In genomic region chr3:79324697-79325526, GRCm38 (mm10) we compare ENCODE assay signal across 10 mouse cellular contexts. TPM values are rescaled to one million over a fixed set of nuclear protein-coding genes. Genes with fewer than 3 reads are reported as not detected.
DNase-seq lines count a peak whose midpoint lies in the region; ATAC-seq and TF ChIP-seq lines count a peak whose summit lies in the region.
"Had no signal": no experiment of that assay in that cellular context is flagged by ENCODE, and none has a peak within 500 bp of the region (broad histone marks: within the 10 kb centered on the region; RNA-seq: fewer than 3 reads in every experiment).

No protein-coding gene starts in this region.

- no peak overlapping the region for H3K4me3 ChIP-seq in hindbrain, embryonic 12.5 days
- H3K4me3 ChIP-seq in hindbrain, embryonic 11.5 days (ENCODE audit: low read depth, low read length), result no peak overlapping the region
- no peak overlapping the region for H3K4me3 ChIP-seq in embryonic fibroblast, embryonic 13.5 days (ENCODE audit: insufficient read depth, low read length)
- H3K4me3 ChIP-seq in limb, embryonic 13.5 days, result 0 out of 2 replicates have a peak overlapping the region, but pooled peaks have one; percentile 1

- H3K4me1 ChIP-seq in hindbrain, embryonic 12.5 days, result peaks cover 17% of the 10 kb centered on the region
- no peaks in the 10 kb centered on the region for H3K4me1 ChIP-seq in hindbrain, embryonic 11.5 days (replicated peaks; ENCODE audit: control insufficient read depth, insufficient read depth, low read length)
- H3K4me1 ChIP-seq in embryonic fibroblast, embryonic 13.5 days (ENCODE audit: control insufficient read depth, insufficient read depth, low read length), result peaks cover 9% of the 10 kb centered on the region
- H3K4me1 ChIP-seq in limb, embryonic 13.5 days, result peaks cover 40% of the 10 kb centered on the region

- TF ChIP-seq POLR2A in embryonic fibroblast, embryonic 13.5 days (IDR thresholded peaks at IDR 0.05; ENCODE audit: low read depth, low read length), result no peak

- TF ChIP-seq CTCF in embryonic fibroblast, embryonic 13.5 days (IDR thresholded peaks at IDR 0.05; ENCODE audit: borderline replicate concordance, insufficient read depth, low read length), result no peak

- 39% methylated on average over 10 of the region's 10 CpGs for WGBS in hindbrain, embryonic 12.5 days
- 43% methylated on average over 10 of the region's 10 CpGs for WGBS in hindbrain, embryonic 11.5 days
- 23% methylated on average over 10 of the region's 10 CpGs for WGBS in limb, embryonic 13.5 days

- no peaks in the 10 kb centered on the region for H3K9me3 ChIP-seq in hindbrain, embryonic 12.5 days (replicated peaks)
- H3K9me3 ChIP-seq in hindbrain, embryonic 11.5 days (ENCODE audit: control insufficient read depth, low read length), result no peaks in the 10 kb centered on the region
- no peaks in the 10 kb centered on the region for H3K9me3 ChIP-seq in limb, embryonic 13.5 days

- DNase-seq in hindbrain, embryonic 11.5 days (ENCODE audit: low spot score), result no peak
- DNase-seq in R1 (ENCODE audit: low read depth, low spot score), result peak; percentile 12
- no peak for DNase-seq in frontal cortex, postnatal 10 days (ENCODE audit: low spot score in 2 of 2)
- DNase-seq in frontal cortex, adult 2 months (ENCODE audit: extremely low spot score in 1 of 2, low spot score in 1 of 2), result no peak
- no peak for DNase-seq in B cell, adult 2 months
- DNase-seq: adrenal gland, postnatal 36 days; layer of hippocampus, adult 9-11 months had no signal

- ATAC-seq in hindbrain, embryonic 12.5 days (ENCODE audit: low FRiP score), result peak; percentile 59; the same call in 1 of the 2 replicates
- no peak for ATAC-seq in hindbrain, embryonic 11.5 days (ENCODE audit: low FRiP score)
- ATAC-seq in limb, embryonic 13.5 days (ENCODE audit: low FRiP score, low read depth), result peak; percentile 62

- no peak overlapping the region for H3K9ac ChIP-seq in hindbrain, embryonic 12.5 days
- no peak overlapping the region for H3K9ac ChIP-seq in hindbrain, embryonic 11.5 days (ENCODE audit: low read depth, low read length)
- no peak overlapping the region for H3K9ac ChIP-seq in limb, embryonic 13.5 days

- H3K4me2 ChIP-seq in hindbrain, embryonic 12.5 days (replicated peaks), result peak overlapping the region; percentile 15; the same call in 1 of the 2 replicates
- no peak overlapping the region for H3K4me2 ChIP-seq in hindbrain, embryonic 11.5 days (replicated peaks; ENCODE audit: low read depth, low read length)
- peak overlapping the region; percentile 43 for H3K4me2 ChIP-seq in limb, embryonic 13.5 days (replicated peaks)

- no peaks in the 10 kb centered on the region for H3K27me3 ChIP-seq in hindbrain, embryonic 12.5 days
- H3K27me3 ChIP-seq in hindbrain, embryonic 11.5 days (ENCODE audit: control insufficient read depth, insufficient read depth, low read length), result no peaks in the 10 kb centered on the region
- no peaks in the 10 kb centered on the region for H3K27me3 ChIP-seq in limb, embryonic 13.5 days

- no peaks in the 10 kb centered on the region for H3K36me3 ChIP-seq in hindbrain, embryonic 12.5 days
- H3K36me3 ChIP-seq in hindbrain, embryonic 11.5 days (ENCODE audit: control insufficient read depth, insufficient read depth, low read length), result no peaks in the 10 kb centered on the region
- H3K36me3 ChIP-seq in limb, embryonic 13.5 days, result no peaks in the 10 kb centered on the region

- peak overlapping the region; percentile 62; the same call in 1 of the 2 replicates for H3K27ac ChIP-seq in hindbrain, embryonic 12.5 days
- no peak overlapping the region for H3K27ac ChIP-seq in hindbrain, embryonic 11.5 days (ENCODE audit: low read depth, low read length)
- peak overlapping the region; percentile 42; the same call in 1 of the 2 replicates for H3K27ac ChIP-seq in embryonic fibroblast, embryonic 13.5 days (ENCODE audit: insufficient read depth, low read length)
- H3K27ac ChIP-seq in limb, embryonic 13.5 days, result peak overlapping the region; percentile 70

RNA-seq across cellular contexts. Expression of gene Gm17359, which starts 11.5 kb away (rescaled TPM):
- 0.12 and 0.25 TPM in 2 replicates for polyA plus RNA-seq in hindbrain, embryonic 12.5 days (2016; fragmentation: Nextera tagmentation; extraction: Ambion mirVana)
- not detected in 2 replicates for polyA plus RNA-seq in hindbrain, embryonic 11.5 days (2014; fragmentation: Nextera tagmentation; extraction: Ambion mirVana)
- polyA plus RNA-seq in embryonic fibroblast, embryonic 13.5 days (2011; ENCODE audit: insufficient read length, low read depth, missing spikeins), result not detected in 2 replicates
- polyA plus RNA-seq in limb, embryonic 13.5 days (2015; fragmentation: Nextera tagmentation; extraction: Ambion mirVana), result 0.08 and 0.20 TPM in 2 replicates
- not detected in 2 replicates for polyA plus RNA-seq in frontal cortex, adult 2 months (2012; rRNA removed)

RNA-seq across cellular contexts. Expression of gene Rapgef2, which starts 38.6 kb away (rescaled TPM):
- 12.1 and 12.4 TPM in 2 replicates for polyA plus RNA-seq in hindbrain, embryonic 12.5 days (2016; fragmentation: Nextera tagmentation; extraction: Ambion mirVana)
- polyA plus RNA-seq in hindbrain, embryonic 11.5 days (2014; fragmentation: Nextera tagmentation; extraction: Ambion mirVana), result 6.7 and 8.1 TPM in 2 replicates
- polyA plus RNA-seq in embryonic fibroblast, embryonic 13.5 days (2011; ENCODE audit: insufficient read length, low read depth, missing spikeins), result 18.4 and 21.7 TPM in 2 replicates
- polyA plus RNA-seq in limb, embryonic 13.5 days (2015; fragmentation: Nextera tagmentation; extraction: Ambion mirVana), result 7.0 and 7.1 TPM in 2 replicates
- 52.8 and 60.3 TPM in 2 replicates for polyA plus RNA-seq in frontal cortex, adult 2 months (2012; rRNA removed)
